Mouse (Mus musculus): ENCODE results near the gene Cit. TPM values are rescaled to one million over a fixed set of nuclear protein-coding genes. Genes with fewer than 3 reads are reported as not detected.

Gene Cit
- polyA plus RNA-seq, 1 experiment from 2014 or later: 30.7 TPM

Other genes with a start within 250 kb of the Cit start
- 19.4 and 19.6 TPM in 2 replicates for gene Rab35, start 213.4 kb upstream of the Cit start, polyA plus RNA-seq (2014; fragmentation: Nextera tagmentation; extraction: Ambion mirVana)
- gene Bicdl1, start 113.7 kb upstream of the Cit start, polyA plus RNA-seq (2014; fragmentation: Nextera tagmentation; extraction: Ambion mirVana): 11.4 and 12.4 TPM in 2 replicates
- 48.4 and 55.4 TPM in 2 replicates for gene Prkab1, start 179.2 kb downstream of the Cit start, polyA plus RNA-seq (2014; fragmentation: Nextera tagmentation; extraction: Ambion mirVana)
- gene Tmem233, start 238.0 kb downstream of the Cit start, polyA plus RNA-seq (2014; fragmentation: Nextera tagmentation; extraction: Ambion mirVana): not detected in 2 replicates